Comparison of ENCODE assay signal across 16 mouse cellular contexts in genomic region chr7:123127301-123127700, GRCm38 (mm10). TPM values are rescaled to one million over a fixed set of nuclear protein-coding genes. Genes with fewer than 3 reads are reported as not detected.
DNase-seq lines count a peak whose midpoint lies in the region; ATAC-seq and TF ChIP-seq lines count a peak whose summit lies in the region.
"Had no signal": no experiment of that assay in that cellular context is flagged by ENCODE, and none has a peak within 500 bp of the region (broad histone marks: within the 10 kb centered on the region; RNA-seq: fewer than 3 reads in every experiment).

No protein-coding gene starts in this region.

- H3K4me2 ChIP-seq in midbrain, postnatal 0 days (ENCODE audit: low read depth, low read length, poor library complexity, severe bottlenecking): no peak overlapping the region
- no peak overlapping the region for H3K4me2 ChIP-seq in forebrain, embryonic 11.5 days (ENCODE audit: low read depth, low read length, severe bottlenecking)
- H3K4me2 ChIP-seq in forebrain, embryonic 13.5 days: no peak overlapping the region
- H3K4me2 ChIP-seq: heart, embryonic 15.5 days; hindbrain, embryonic 14.5 days; limb, embryonic 13.5 days; lung, embryonic 15.5 days had no signal

- WGBS in cerebellum, adult 2 months: 8% methylated on average over 1 of the region's 1 CpGs
- 75% methylated on average over 1 of the region's 1 CpGs for WGBS in midbrain, postnatal 0 days
- 85% methylated on average over 1 of the region's 1 CpGs for WGBS in midbrain, embryonic 10.5 days
- 63% methylated on average over 1 of the region's 1 CpGs for WGBS in forebrain, embryonic 11.5 days
- 66% methylated on average over 1 of the region's 1 CpGs for WGBS in forebrain, embryonic 13.5 days

- no peak overlapping the region for H3K4me3 ChIP-seq in cerebellum, adult 2 months (replicated peaks; ENCODE audit: insufficient read depth, low read depth, low read length)
- H3K4me3 ChIP-seq in midbrain, postnatal 0 days (ENCODE audit: low read depth, low read length): no peak overlapping the region
- no peak overlapping the region for H3K4me3 ChIP-seq in midbrain, embryonic 10.5 days
- H3K4me3 ChIP-seq in forebrain, embryonic 11.5 days (ENCODE audit: low read depth, low read length): no peak overlapping the region
- no peak overlapping the region for H3K4me3 ChIP-seq in forebrain, embryonic 13.5 days
- H3K4me3 ChIP-seq: heart, embryonic 15.5 days; limb, embryonic 13.5 days; lung, embryonic 15.5 days; megakaryocyte, embryonic 14.5 days had no signal

- no peaks in the 10 kb centered on the region for H3K9me3 ChIP-seq in midbrain, postnatal 0 days (ENCODE audit: low read length)
- no peaks in the 10 kb centered on the region for H3K9me3 ChIP-seq in midbrain, embryonic 10.5 days (replicated peaks)
- H3K9me3 ChIP-seq in forebrain, embryonic 11.5 days (ENCODE audit: control insufficient read depth, low read length): no peaks in the 10 kb centered on the region
- H3K9me3 ChIP-seq in forebrain, embryonic 13.5 days (replicated peaks): no peaks in the 10 kb centered on the region
- H3K9me3 ChIP-seq: G1E; heart, embryonic 15.5 days; limb, embryonic 13.5 days; lung, embryonic 15.5 days; megakaryocyte, embryonic 14.5 days had no signal

- peak; percentile 7; the same call in 1 of the 2 replicates for TF ChIP-seq CTCF in cerebellum, adult 2 months (IDR thresholded peaks at IDR 0.05; ENCODE audit: borderline replicate concordance, insufficient read depth, low read depth, low read length)
- TF ChIP-seq CTCF in midbrain, postnatal 0 days (IDR thresholded peaks at IDR 0.05): peak; percentile 42; the same call in 1 of the 2 replicates

- ATAC-seq in midbrain, postnatal 0 days (ENCODE audit: low FRiP score): no peak
- ATAC-seq in forebrain, embryonic 11.5 days (replicated peaks; ENCODE audit: low FRiP score): no peak
- no peak for ATAC-seq in forebrain, embryonic 13.5 days

- H3K27me3 ChIP-seq in cerebellum, adult 2 months (ENCODE audit: control insufficient read depth, insufficient read depth, low read length): no peaks in the 10 kb centered on the region
- H3K27me3 ChIP-seq in midbrain, postnatal 0 days (ENCODE audit: insufficient read depth, low read length): no peaks in the 10 kb centered on the region
- no peaks in the 10 kb centered on the region for H3K27me3 ChIP-seq in midbrain, embryonic 10.5 days (ENCODE audit: low read depth, poor library complexity, severe bottlenecking)
- no peaks in the 10 kb centered on the region for H3K27me3 ChIP-seq in forebrain, embryonic 11.5 days (ENCODE audit: control insufficient read depth, insufficient read depth, low read length)
- H3K27me3 ChIP-seq in forebrain, embryonic 13.5 days: no peaks in the 10 kb centered on the region
- H3K27me3 ChIP-seq: heart, embryonic 15.5 days; limb, embryonic 13.5 days; lung, embryonic 15.5 days; megakaryocyte, embryonic 14.5 days had no signal

- 0 out of 2 replicates have a peak, but pooled peaks cover 4% of the 10 kb centered on the region for H3K36me3 ChIP-seq in midbrain, postnatal 0 days (ENCODE audit: insufficient read depth, low read length)
- peaks cover 51% of the 10 kb centered on the region for H3K36me3 ChIP-seq in midbrain, embryonic 10.5 days
- H3K36me3 ChIP-seq in forebrain, embryonic 11.5 days (ENCODE audit: control insufficient read depth, insufficient read depth, low read length): no peaks in the 10 kb centered on the region; the same call in 1 of the 2 replicates
- H3K36me3 ChIP-seq in forebrain, embryonic 13.5 days (ENCODE audit: poor library complexity, severe bottlenecking): peaks cover 14% of the 10 kb centered on the region

- DNase-seq in cerebellum, adult 2 months: peak in 1 of 2 experiments; percentile 22
- DNase-seq in cerebellum, postnatal 36 days: no peak
- DNase-seq in kidney, adult 9 months: peak; percentile 43
- DNase-seq in kidney, postnatal 36 days: no peak
- no peak for DNase-seq in midbrain, postnatal 0 days (ENCODE audit: low spot score)
- no peak for DNase-seq in midbrain, embryonic 10.5 days (ENCODE audit: low spot score)
- DNase-seq in forebrain, embryonic 11.5 days (ENCODE audit: low spot score): no peak
- DNase-seq: gastrocnemius, postnatal 14 days; thymus, postnatal 36 days had no signal

- H3K4me1 ChIP-seq in cerebellum, adult 2 months (ENCODE audit: control insufficient read depth, insufficient read depth, low read length): peaks cover 22% of the 10 kb centered on the region; the same call in 1 of the 2 replicates
- H3K4me1 ChIP-seq in midbrain, postnatal 0 days (ENCODE audit: insufficient read depth, low read length): peaks cover 9% of the 10 kb centered on the region; the same call in 1 of the 2 replicates
- peaks cover 31% of the 10 kb centered on the region for H3K4me1 ChIP-seq in midbrain, embryonic 10.5 days
- H3K4me1 ChIP-seq in forebrain, embryonic 11.5 days (replicated peaks; ENCODE audit: control insufficient read depth, insufficient read depth, low read length): peaks cover 1% of the 10 kb centered on the region; the same call in 1 of the 2 replicates
- H3K4me1 ChIP-seq in forebrain, embryonic 13.5 days: peaks cover 47% of the 10 kb centered on the region

- H3K9ac ChIP-seq in midbrain, postnatal 0 days (replicated peaks; ENCODE audit: low read length, poor library complexity, severe bottlenecking): no peak overlapping the region
- H3K9ac ChIP-seq in forebrain, embryonic 11.5 days (ENCODE audit: low read length): no peak overlapping the region
- no peak overlapping the region for H3K9ac ChIP-seq in forebrain, embryonic 13.5 days
- H3K9ac ChIP-seq: heart, embryonic 15.5 days; hindbrain, embryonic 14.5 days; limb, embryonic 13.5 days; lung, embryonic 15.5 days had no signal

- H3K27ac ChIP-seq in cerebellum, adult 2 months (ENCODE audit: insufficient read depth, low read length): no peak overlapping the region
- no peak overlapping the region for H3K27ac ChIP-seq in midbrain, postnatal 0 days (ENCODE audit: low read depth, low read length)
- no peak overlapping the region for H3K27ac ChIP-seq in midbrain, embryonic 10.5 days (replicated peaks)
- no peak overlapping the region for H3K27ac ChIP-seq in forebrain, embryonic 11.5 days (ENCODE audit: low read depth, low read length)
- H3K27ac ChIP-seq in forebrain, embryonic 13.5 days: no peak overlapping the region
- H3K27ac ChIP-seq: heart, embryonic 15.5 days; hindbrain, embryonic 14.5 days; limb, embryonic 13.5 days; lung, embryonic 15.5 days had no signal

- no peak for TF ChIP-seq POLR2A in cerebellum, adult 2 months (IDR thresholded peaks at IDR 0.05; ENCODE audit: borderline replicate concordance, insufficient read depth, low read length)

RNA-seq across cellular contexts. Expression of gene Tnrc6a, which starts 3.6 kb away (rescaled TPM):
- 91.0 and 95.3 TPM in 2 replicates for polyA plus RNA-seq in cerebellum, adult 2 months (2012; rRNA removed)
- total RNA-seq in midbrain, postnatal 0 days (2014; rRNA removed): 53.2 and 70.6 TPM in 2 replicates
- polyA plus RNA-seq in midbrain, postnatal 0 days (2015; fragmentation: Nextera tagmentation; extraction: Ambion mirVana): 53.4 and 73.9 TPM in 2 replicates
- 57.2 and 58.2 TPM in 2 replicates for polyA plus RNA-seq in midbrain, embryonic 10.5 days (2016; fragmentation: Nextera tagmentation; extraction: Ambion mirVana)
- polyA plus RNA-seq in forebrain, embryonic 11.5 days (2014; fragmentation: Nextera tagmentation; extraction: Ambion mirVana): 51.3 and 53.9 TPM in 2 replicates
- polyA plus RNA-seq in forebrain, embryonic 13.5 days (2015; fragmentation: Nextera tagmentation; extraction: Ambion mirVana): 49.9 and 62.0 TPM in 2 replicates
